Mouse (Mus musculus) midbrain, embryonic 15.5 days (tissue): ENCODE data around the gene Greb1. TPM values are rescaled to one million over a fixed set of nuclear protein-coding genes. Genes with fewer than 3 reads are reported as not detected.
A peak's percentile ranks its signal among the peaks of the same experiment; 100 is the strongest.

Experiments
- ATAC-seq: fragments of 200-750 bp; cut with Nextera tagmentation; replicated peaks from 2 replicates; pipeline ENCODE4 v1.8.0; 2017; ENCODE audit warnings: moderate TSS enrichment
- H3K27ac ChIP-seq: fragments of 300-500 bp; sonication (generic); 2 replicates; pipeline ENCODE4 v1.5.1; 2015; ENCODE audit warnings: mild to moderate bottlenecking, inconsistent platforms
- H3K27me3 ChIP-seq: fragments of 300-500 bp; sonication (generic); replicated peaks from 2 replicates; pipeline ENCODE4 v1.6.1; 2015; ENCODE audit warnings: inconsistent platforms
- H3K36me3 ChIP-seq: fragments of 300-500 bp; sonication (generic); replicated peaks from 2 replicates; pipeline ENCODE4 v1.6.1; 2015; ENCODE audit warnings: inconsistent platforms
- H3K4me1 ChIP-seq: fragments of 300-500 bp; sonication (generic); 2 replicates; pipeline ENCODE4 v1.6.1; 2015; ENCODE audit warnings: inconsistent platforms
- H3K4me2 ChIP-seq: fragments of 300-500 bp; sonication (generic); 2 replicates; pipeline ENCODE4 v1.6.1; 2015; ENCODE audit warnings: inconsistent platforms, mild to moderate bottlenecking, moderate library complexity
- H3K4me3 ChIP-seq: fragments of 300-500 bp; sonication (generic); 2 replicates; pipeline ENCODE4 v1.5.1; 2015; ENCODE audit warnings: mild to moderate bottlenecking, inconsistent platforms
- H3K9ac ChIP-seq: fragments of 300-500 bp; sonication (generic); 2 replicates; pipeline ENCODE4 v1.6.1; 2015; ENCODE audit warnings: mild to moderate bottlenecking, inconsistent platforms
- H3K9me3 ChIP-seq: fragments of 300-500 bp; sonication (generic); 2 replicates; pipeline ENCODE4 v1.6.1; 2016; ENCODE audit warnings: inconsistent platforms
- WGBS: fragments of 180-500 bp; shearing (Covaris S2); methylation state at CpG from one replicate; pipeline ENCODE4 v1.1.7; 2015; ENCODE audit warnings: mixed read lengths; 5-methylcytosine and 5-hydroxymethylcytosine counted together
- polyA plus RNA-seq: library from polyadenylated mRNA; unstranded; fragments of >200 nt; fragmentation: Nextera tagmentation; extraction: Ambion mirVana; gene quantifications from 2 replicates; pipeline ENCODE4 v1.2.1, GENCODE M21; 2015

Greb1 gene
- 1.4 and 1.7 TPM in 2 replicates for polyA plus RNA-seq

DNA sequence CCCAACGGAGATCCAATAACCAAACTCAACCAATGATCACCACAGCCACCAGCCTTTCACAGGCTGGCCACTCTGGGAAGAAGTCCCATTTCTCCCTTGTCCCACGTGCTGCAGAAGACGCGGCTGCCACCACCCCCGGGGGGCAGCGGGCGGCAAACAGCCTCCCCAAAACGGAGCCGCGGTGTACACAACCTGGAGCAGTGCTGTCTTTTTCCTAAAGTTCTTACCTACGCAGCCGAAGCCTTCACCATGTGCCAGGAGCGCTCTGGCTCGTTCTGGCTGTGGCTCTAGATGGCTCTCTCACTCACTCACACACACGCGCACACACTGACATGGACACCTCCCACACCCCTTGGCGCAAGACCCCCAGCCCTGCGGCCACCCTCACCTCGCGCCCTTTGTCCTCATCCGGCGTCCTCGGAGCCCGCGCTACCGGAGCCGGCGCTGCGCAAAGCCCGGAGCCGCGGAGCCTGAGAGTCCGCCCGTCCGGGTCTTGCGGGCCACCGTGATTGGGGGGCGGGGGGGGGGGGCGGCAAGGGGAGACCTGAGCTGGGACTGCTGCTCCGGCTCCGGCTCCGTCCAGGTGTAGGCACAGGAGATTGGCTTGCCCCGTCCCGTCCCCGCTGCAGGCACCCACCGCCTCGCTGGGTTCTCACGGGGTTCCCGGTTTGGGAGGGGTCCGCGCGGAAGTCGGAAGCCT, at the start of gene Greb1:
TSS of gene Greb1 (minus strand) at position 628 of the 700 bp plus-strand sequence.
- peak within 1 kb of the TSS; percentile 92 for H3K4me2 ChIP-seq
- peaks cover 8% of the 10 kb centered on the region for H3K4me1 ChIP-seq
- WGBS, result 0% methylated on average over 49 of the region's 53 CpGs
- ATAC-seq, result peak; percentile 80
- peak within 1 kb of the TSS; percentile 46 for H3K4me3 ChIP-seq
- H3K27ac ChIP-seq, result no peak within 1 kb of the TSS
- H3K9me3 ChIP-seq, result no peaks in the 10 kb centered on the region
- no peaks in the 10 kb centered on the region for H3K36me3 ChIP-seq
- 0 out of 2 replicates have a peak, but pooled peaks cover 3% of the 10 kb centered on the region for H3K27me3 ChIP-seq
- peak within 1 kb of the TSS; percentile 61 for H3K9ac ChIP-seq

GRCm38 (mm10) chr12:16849821-16850220, 49.1 kb upstream of the Greb1 start:
- ATAC-seq, result no peak
- H3K27me3 ChIP-seq, result no peaks in the 10 kb centered on the region
- H3K36me3 ChIP-seq, result no peaks in the 10 kb centered on the region

GRCm38 (mm10) chr12:16848501-16848900, 47.8 kb upstream of the Greb1 start:
- Histone ChIP-seq H3K36me3 (no peaks in the 10 kb centered on the region), H3K9ac (no peak overlapping the region), H3K4me3 (no peak overlapping the region), H3K27ac (no peak overlapping the region), H3K9me3 (no peaks in the 10 kb centered on the region), H3K4me2 (no peak overlapping the region), H3K27me3 (no peaks in the 10 kb centered on the region), H3K4me1 (no peaks in the 10 kb centered on the region; the same call in 1 of the 2 replicates)
- 90% methylated on average over 2 of the region's 2 CpGs for whole genome bisulfite sequencing
- ATAC-seq, result no peak

More at GRCm38 (mm10) chr12:16849821-16850220, 49.1 kb upstream of the Greb1 start:
- Histone ChIP-seq H3K4me3 (no peak overlapping the region), H3K4me2 (no peak overlapping the region), H3K9me3 (no peaks in the 10 kb centered on the region), H3K9ac (no peak overlapping the region), H3K27ac (no peak overlapping the region), H3K4me1 (no peaks in the 10 kb centered on the region; the same call in 1 of the 2 replicates)
- 84% methylated on average over 2 of the region's 2 CpGs for WGBS

DNA sequence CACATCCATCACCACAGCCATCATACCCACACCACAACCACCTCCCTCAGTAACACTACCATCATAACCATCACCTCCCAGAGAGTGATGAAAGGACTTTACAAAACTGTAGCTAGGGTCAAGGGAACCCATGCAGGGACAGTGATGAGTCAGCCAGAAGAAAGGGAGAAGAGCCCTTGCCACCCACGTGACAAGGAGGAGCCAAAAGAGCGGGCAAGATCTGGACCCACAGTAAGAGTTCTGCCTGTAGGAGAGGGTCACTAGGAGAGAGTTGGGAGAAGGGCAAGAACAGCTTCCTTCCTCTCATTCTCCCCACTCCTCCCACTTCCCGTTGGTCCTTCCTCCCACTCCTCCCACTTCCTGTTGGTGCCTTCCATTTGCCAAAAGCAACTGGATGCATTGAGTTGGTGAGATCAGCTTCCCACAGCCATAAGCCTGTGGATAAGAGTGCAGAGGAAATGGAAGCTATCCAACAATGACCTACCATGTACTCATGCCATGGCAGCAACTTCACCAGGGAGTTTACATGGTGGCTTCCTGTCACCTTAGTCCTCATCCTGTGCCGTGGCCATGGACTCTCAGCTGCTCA, 46.6 kb upstream of the Greb1 start:
- no peaks in the 10 kb centered on the region; the same call in 1 of the 2 replicates for H3K4me1 ChIP-seq
- H3K4me2 ChIP-seq, result no peak overlapping the region
- ATAC-seq, result no peak
- WGBS, result 90% methylated on average over 4 of the region's 4 CpGs
- no peak overlapping the region for H3K9ac ChIP-seq
- no peaks in the 10 kb centered on the region for H3K27me3 ChIP-seq
- no peak overlapping the region for H3K4me3 ChIP-seq
- H3K36me3 ChIP-seq, result no peaks in the 10 kb centered on the region
- no peak overlapping the region for H3K27ac ChIP-seq
- no peaks in the 10 kb centered on the region for H3K9me3 ChIP-seq

DNA sequence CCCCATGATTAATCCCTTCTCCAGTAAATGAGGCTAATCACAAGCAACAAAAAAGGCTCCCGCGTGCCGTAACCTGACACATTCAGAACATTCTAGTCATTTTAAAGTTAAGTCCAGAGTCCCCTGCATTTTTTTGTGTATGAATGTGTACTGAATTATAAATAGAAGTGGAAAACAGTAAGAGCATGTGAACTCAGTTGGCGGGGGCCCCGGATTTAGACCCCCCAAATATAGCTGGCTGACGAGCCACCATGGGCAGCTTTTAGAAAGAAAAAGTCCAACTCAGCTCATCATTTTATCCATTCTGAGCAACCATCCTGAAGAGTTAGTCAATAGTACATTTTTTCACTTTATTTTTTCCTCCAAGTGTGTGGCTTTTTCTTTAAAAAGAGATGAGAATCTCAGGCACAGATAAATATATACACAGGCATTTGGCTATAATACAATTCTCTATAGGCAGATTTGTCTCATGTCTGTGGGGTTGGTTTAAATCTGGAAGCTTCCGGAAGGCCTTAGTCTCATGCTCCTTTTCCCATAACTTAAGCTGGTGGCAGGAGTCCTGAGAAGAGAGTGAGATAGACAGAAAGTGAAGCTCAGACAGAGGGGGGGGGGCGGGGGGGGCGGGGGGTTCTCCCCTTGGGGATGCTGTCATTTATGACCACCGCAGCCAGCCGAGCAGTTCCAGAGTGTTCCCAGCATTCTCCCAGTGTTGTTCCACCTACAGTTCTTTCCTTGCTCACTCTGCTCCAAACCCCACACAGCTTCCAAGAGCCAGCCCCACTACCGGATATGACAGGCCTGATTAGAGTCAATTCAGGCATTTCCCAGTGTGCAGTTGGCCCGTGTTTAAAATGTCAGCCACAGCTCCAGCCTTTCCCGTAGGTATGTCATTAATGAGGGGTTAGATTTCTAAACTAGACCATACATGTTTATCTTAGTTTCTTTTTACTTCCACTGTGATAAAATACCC, 44.2 kb upstream of the Greb1 start:
- WGBS, result 63% methylated on average over 14 of the region's 14 CpGs
- Histone ChIP-seq H3K4me1 (no peaks in the 10 kb centered on the region; the same call in 1 of the 2 replicates), H3K4me3 (no peak overlapping the region), H3K27ac (no peak overlapping the region), H3K36me3 (no peaks in the 10 kb centered on the region), H3K9ac (no peak overlapping the region), H3K9me3 (no peaks in the 10 kb centered on the region), H3K27me3 (no peaks in the 10 kb centered on the region), H3K4me2 (no peak overlapping the region)
- ATAC-seq, result peak; percentile 76; the same call in 1 of the 2 replicates

- Histone ChIP-seq H3K27me3 (no peaks in the 10 kb centered on the region), H3K4me1 (no peaks in the 10 kb centered on the region; the same call in 1 of the 2 replicates), H3K9ac (no peak overlapping the region), H3K9me3 (no peaks in the 10 kb centered on the region), H3K4me3 (no peak overlapping the region), H3K4me2 (no peak overlapping the region), H3K36me3 (no peaks in the 10 kb centered on the region), H3K27ac (no peak overlapping the region)
- ATAC-seq, result no peak
- WGBS, result 80% methylated on average over 8 of the region's 8 CpGs
Measured at GRCm38 (mm10) chr12:16840842-16841782, 40.4 kb upstream of the Greb1 start.

- WGBS, result 92% methylated on average over 4 of the region's 4 CpGs
- H3K36me3 ChIP-seq, result no peaks in the 10 kb centered on the region
- ATAC-seq, result no peak
- H3K4me2 ChIP-seq, result no peak overlapping the region
- H3K9ac ChIP-seq, result no peak overlapping the region
- H3K4me3 ChIP-seq, result no peak overlapping the region
- H3K27me3 ChIP-seq, result no peaks in the 10 kb centered on the region
- no peaks in the 10 kb centered on the region for H3K4me1 ChIP-seq
- H3K27ac ChIP-seq, result no peak overlapping the region
- no peaks in the 10 kb centered on the region for H3K9me3 ChIP-seq
Measured at GRCm38 (mm10) chr12:16837766-16838165, 37.1 kb upstream of the Greb1 start.

- H3K9ac ChIP-seq, result no peak overlapping the region
- 74% methylated on average over 9 of the region's 9 CpGs for WGBS
- H3K9me3 ChIP-seq, result no peaks in the 10 kb centered on the region
- ATAC-seq, result no peak
- H3K4me1 ChIP-seq, result no peaks in the 10 kb centered on the region
- no peak overlapping the region for H3K4me3 ChIP-seq
- no peak overlapping the region for H3K4me2 ChIP-seq
- H3K27me3 ChIP-seq, result no peaks in the 10 kb centered on the region
- H3K27ac ChIP-seq, result no peak overlapping the region
- H3K36me3 ChIP-seq, result no peaks in the 10 kb centered on the region
Measured at GRCm38 (mm10) chr12:16836188-16836587, 35.5 kb upstream of the Greb1 start.

- Histone ChIP-seq H3K27me3 (no peaks in the 10 kb centered on the region), H3K4me2 (no peak overlapping the region), H3K36me3 (0 out of 2 replicates have a peak, but pooled peaks cover 1% of the 10 kb centered on the region), H3K9ac (no peak overlapping the region), H3K27ac (no peak overlapping the region), H3K4me3 (no peak overlapping the region), H3K4me1 (no peaks in the 10 kb centered on the region), H3K9me3 (no peaks in the 10 kb centered on the region)
- WGBS, result 82% methylated on average over 11 of the region's 11 CpGs
- ATAC-seq, result no peak
Measured at GRCm38 (mm10) chr12:16834701-16835100, 34.0 kb upstream of the Greb1 start.

- Histone ChIP-seq H3K4me2 (no peak overlapping the region), H3K36me3 (peaks cover 8% of the 10 kb centered on the region; the same call in 1 of the 2 replicates), H3K9ac (no peak overlapping the region), H3K9me3 (no peaks in the 10 kb centered on the region), H3K4me1 (no peaks in the 10 kb centered on the region), H3K27me3 (no peaks in the 10 kb centered on the region), H3K4me3 (no peak overlapping the region), H3K27ac (no peak overlapping the region)
- ATAC-seq, result no peak
- WGBS, result 75% methylated on average over 4 of the region's 4 CpGs
Measured at GRCm38 (mm10) chr12:16831071-16831470, 30.4 kb upstream of the Greb1 start.

- Histone ChIP-seq H3K27me3 (no peaks in the 10 kb centered on the region), H3K9me3 (no peaks in the 10 kb centered on the region), H3K9ac (no peak overlapping the region), H3K36me3 (peaks cover 17% of the 10 kb centered on the region; the same call in 1 of the 2 replicates), H3K4me3 (no peak overlapping the region), H3K4me1 (no peaks in the 10 kb centered on the region), H3K27ac (no peak overlapping the region), H3K4me2 (no peak overlapping the region)
- ATAC-seq, result no peak
- 82% methylated on average over 2 of the region's 2 CpGs for WGBS
Measured at GRCm38 (mm10) chr12:16829785-16830184, 29.1 kb upstream of the Greb1 start.
